Mouse (Mus musculus) erythroid progenitor cell, adult 5-6 weeks (primary cell): ENCODE results near the gene Scarf1. TPM values are rescaled to one million over a fixed set of nuclear protein-coding genes. Genes with fewer than 3 reads are reported as not detected.
A peak's percentile ranks its signal among the peaks of the same experiment; 100 is the strongest.

ENCODE experiments used
- ATAC-seq: replicated peaks from 2 replicates; pipeline ENCODE4 v1.8.0; 2016; ENCODE audit warnings: moderate number of reproducible peaks, mild to moderate bottlenecking, moderate TSS enrichment, inconsistent platforms; ENCODE audit not compliant: poor library complexity, low FRiP score, severe bottlenecking
- total RNA-seq, 2 experiments: library from RNA; stranded (forward) in 1 of 2; stranded (reverse) in 1 of 2; fragments of 150-400 nt in 1 of 2; fragments of 186-747, 209-891 nt in 1 of 2; gene quantifications; 2 replicates each; pipeline versions ENCODE4 v1.2.3 to v1.2.4; 2015 to 2017; ENCODE audit warnings: low replicate concordance in 2 of 2

Scarf1 gene
- total RNA-seq, 2 experiments from 2014 or later: 0.15 TPM; not detected in 1

DNA sequence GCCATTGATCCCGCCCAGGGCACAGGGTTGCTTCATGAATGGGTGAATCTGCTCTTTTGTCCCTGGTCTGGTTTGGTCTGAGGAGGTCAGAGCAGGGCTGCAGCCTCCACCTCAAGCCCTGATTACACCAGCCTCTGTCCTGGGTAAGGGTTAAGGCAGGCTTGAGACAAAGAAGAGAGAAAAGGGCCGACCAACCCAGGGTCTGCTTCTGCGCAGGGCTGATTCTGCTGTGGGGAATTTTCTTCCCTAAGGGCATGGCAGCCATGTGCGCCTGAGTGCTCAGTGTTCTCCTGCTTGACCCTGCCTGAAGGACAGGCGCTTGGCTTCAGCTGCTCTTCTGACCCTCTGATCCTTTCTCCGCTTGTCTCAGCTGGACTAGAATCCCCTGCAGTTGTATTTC, 43.8 kb downstream of the Scarf1 start:
- ATAC-seq: no peak

DNA sequence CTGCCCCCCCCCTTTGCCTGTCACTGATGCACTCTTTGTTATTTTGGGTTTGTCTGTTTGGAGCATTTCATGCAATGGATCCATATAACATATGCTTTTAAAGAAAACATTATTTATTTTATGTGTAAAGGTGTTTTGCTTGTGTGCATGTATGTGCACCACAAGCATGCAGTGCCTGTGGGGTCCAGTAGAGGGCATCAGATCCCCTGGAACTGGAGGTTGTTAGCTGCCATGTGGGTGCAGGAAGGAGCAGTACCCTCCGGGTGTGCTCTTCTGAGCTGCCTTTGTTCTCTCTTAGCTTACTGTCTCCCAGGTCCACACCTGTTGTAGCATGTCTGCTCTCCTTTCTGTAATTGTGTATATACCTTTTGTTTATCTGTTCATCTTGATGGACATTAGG, 44.8 kb downstream of the Scarf1 start:
- no peak for ATAC-seq

DNA sequence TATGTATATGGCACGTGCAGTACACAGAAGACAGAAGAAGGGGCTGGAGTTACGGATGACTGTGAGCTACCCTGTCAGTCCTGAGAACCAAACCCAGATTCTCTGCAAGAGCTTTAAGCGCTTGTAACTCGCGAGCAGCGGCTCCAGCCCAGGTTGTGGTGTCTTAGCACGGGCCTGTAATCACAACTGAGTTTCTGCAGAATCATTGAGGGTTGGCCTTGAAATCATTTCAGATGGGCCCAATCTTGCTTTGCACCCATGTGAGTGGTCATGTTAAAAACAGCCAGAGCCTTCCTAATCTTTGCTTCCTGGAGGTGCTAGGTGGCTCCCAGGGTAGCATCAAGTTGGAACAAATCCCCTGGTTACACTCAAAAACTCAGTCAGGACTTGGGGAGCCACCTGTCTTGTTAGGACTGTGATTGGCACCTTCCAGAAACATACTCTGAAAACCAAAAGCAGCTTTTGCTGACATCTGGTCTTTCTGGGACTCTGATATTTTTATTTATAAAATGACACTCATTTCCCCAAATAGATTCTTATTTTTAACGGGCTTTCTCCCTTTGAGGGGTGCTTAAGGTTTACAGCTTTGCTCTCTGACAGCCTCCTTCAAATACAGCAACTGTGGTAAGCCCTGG, 46.6 kb downstream of the Scarf1 start:
- no peak for ATAC-seq

DNA sequence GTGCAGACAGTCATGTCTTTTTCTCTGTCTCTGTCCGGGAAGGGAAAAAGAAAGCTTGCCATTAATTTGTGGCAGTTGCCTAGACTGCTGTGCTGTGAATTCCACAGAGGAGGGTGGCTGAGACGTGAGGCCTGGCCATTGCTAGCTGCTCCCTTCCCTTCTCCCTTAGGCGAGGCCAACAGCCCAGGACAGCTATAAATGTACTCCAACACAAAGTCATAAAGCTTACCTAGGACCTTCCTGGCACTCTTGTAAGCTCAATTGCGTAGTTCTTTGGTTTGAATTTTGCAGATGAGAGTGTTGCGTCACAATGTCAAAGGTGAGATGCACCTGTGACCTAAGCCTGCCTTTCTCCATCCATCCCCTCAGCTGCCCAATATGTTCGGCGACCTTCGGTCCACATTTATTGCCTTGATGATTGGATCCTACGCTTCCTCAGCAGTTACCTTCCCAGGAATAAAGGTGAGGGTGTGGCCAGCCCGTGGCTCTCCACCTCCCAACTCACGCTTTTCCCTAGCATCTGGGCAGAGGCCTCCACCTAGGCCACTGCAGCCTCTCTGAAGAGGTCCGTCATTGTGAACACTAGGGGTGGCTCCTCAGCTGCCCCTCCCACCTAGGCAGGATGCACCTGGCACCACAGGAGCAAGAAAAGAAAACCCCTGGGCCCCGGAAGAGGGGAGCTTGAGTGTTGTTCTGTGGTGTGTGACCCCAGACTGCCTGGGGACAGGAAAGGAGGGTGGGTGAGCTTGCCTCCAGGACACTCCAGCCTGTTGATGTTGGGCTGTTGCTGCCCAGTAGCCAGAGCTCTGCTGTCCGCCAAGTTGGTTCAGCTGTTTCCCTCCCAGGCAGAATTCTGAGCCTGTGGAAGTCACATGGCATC, 47.4 kb downstream of the Scarf1 start:
- no peak for ATAC-seq

DNA sequence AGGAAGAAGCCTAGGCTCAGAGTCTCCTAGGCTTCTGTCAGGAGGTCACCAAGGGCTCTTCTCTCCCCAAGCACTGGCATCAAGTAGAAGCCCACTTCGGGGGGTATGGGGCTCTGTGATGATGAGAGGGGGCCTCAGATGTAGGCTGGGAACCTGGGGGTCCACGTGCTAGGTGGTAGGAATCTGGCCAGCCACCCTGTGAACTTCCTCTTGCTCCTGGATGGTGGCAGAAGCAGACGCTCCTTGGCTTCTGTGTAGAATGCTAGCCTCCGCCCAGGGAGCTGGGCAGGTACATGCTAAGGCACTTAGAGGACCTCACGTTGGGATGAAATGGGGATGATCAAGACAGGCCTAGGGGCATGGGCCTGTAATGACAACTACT, 48.1 kb downstream of the Scarf1 start:
- ATAC-seq: no peak

DNA sequence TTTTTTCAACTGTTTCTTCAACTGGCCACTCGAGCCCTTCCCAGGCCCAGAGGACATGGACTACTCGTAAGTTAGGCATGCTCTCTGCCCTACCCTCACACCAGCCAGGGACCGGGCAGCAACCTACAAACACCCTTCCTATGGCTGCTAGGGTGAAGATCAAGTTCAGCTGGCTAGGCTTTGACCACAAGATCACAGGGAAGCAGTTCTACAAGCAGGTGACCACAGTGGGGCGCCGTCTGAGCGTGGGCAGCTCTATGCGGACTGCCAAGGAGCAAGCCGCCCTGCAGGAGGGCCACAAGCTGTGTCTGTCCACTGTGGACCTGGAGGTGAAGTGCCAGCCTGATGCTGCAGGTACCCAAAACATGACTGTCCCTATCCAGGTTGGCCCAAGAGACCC, 49.5 kb downstream of the Scarf1 start:
- no peak for ATAC-seq

DNA sequence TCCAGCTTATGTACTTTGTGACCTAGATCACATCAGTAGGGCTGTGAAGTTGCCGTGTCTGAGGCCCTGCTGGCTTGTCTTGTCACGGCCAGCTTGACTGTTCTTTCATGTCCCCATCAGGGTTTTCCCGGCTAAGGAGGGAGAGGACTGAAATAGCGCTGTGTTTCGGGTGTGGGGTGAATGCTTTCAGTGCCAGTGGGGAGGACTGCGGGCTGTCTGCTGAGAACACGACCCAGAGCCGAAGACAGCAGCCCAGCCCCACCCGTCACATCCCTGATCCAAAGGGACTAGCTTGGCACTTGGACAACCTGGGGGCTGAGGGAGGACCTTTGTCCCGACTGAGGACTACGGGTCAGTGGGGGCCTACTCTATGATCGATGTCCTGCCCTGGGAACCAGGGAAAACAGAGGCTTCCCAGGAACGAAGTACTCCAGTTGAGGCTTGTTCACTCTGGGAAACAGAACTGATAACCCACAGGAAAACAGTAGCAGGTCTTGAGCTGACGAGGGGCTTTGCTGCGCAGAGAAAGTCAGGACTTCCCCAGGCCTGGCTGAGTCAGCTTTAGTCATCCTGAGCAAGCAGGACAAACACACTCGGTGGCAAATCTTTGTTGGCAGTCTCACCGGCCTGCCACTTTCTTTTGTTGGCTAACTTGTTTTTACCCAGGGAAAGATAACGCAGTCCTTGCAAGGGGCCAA, 50.7 kb downstream of the Scarf1 start:
- ATAC-seq: no peak

DNA sequence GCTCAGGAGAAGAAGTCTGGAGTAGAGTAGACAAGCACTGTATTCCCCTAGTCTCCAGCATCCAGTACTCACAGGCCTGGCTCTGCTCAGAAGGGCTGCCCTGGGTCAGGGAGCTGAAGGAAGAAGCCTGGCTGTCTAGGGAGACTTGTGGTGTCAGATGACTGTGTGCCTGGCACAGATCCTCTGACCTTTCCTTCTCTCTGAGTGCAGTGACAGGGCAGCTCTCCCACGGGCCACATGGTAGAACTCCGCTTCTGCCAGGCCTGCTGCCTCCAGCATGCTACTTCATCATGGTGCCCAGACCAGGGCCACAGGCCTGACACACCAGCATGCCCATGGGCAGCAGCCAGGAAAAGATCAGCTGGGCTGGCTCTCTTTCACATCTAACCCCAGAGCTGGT, 52.5 kb downstream of the Scarf1 start:
- no peak for ATAC-seq

DNA sequence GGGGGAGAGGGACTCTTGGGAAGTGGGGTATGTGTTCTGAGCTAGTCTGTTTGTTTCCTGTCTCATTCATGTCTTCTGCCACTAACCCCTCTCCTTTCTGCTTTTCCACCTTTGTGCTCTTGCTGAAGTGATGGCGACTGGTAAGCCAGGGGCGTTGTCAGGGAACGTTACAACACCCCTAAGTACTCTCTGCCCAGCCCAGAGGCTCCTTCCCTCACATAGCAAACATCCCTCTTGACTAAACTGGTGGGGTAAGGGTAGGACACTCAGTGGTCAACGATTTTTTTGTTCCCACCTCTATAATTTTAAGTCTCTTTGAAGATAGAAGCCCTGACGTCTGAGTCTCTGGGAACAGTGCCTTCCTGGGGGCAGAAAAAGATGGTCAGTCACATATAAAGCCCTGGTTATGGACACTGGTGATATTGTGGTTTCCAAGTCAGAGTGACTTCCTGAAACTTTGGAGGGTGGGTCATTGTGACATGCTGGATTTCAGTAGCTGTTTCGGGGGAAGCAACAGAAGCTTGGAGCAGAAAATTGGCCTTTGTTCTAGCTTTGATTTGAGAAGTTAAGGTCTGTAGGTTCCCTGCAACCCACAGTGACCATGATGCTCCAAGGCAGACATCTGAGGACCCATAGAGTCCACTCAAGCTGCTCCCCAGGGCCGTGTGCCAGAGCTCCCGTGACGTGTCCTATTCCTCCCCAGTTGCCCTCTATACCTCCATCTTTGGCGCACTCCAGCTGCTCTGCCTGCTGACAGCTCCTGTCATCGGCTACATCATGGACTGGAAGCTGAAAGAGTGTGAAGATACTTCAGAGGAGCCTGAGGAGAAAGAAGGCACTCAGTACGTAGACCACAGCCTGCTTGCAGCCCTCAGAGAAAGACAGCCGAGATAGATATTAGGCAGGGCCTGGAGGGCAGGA, 53.2 kb downstream of the Scarf1 start:
- no peak for ATAC-seq

DNA sequence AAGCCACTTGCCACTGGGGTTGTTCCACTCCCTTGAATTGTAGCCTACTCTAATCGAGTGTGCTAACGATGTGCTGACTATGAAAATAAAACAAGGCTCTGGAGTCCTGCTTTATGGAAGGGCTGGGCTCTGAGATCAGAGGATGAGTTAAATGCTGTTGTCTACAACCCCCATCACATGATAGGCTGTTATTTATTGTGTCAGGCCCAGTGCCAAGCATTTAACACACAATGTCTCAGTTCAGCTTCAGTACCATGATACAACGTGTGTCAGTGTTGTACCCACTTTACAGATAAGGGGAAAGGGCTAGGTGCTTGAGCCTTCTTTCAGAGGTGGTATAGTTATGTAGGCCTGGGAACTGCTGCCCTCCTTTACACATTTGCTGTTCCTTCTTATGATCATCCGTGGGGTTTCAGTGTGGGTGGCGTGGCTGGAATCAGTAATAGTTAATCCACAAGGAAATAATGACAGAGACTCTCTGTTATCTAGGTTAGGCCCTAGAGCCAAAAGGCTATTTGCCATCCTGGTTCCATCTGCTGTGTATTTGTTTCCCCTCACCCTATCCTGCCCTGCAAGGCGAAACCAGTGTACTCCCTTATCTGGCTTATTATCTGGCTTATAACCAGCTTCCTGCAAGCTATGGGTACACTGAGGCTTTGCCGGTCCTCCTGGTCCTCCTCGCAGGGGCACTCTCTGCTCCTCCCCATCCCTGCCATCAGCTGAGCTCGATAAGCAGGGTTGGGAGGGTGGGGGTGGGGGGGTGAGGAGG, 54.2 kb downstream of the Scarf1 start:
- ATAC-seq: no peak

DNA sequence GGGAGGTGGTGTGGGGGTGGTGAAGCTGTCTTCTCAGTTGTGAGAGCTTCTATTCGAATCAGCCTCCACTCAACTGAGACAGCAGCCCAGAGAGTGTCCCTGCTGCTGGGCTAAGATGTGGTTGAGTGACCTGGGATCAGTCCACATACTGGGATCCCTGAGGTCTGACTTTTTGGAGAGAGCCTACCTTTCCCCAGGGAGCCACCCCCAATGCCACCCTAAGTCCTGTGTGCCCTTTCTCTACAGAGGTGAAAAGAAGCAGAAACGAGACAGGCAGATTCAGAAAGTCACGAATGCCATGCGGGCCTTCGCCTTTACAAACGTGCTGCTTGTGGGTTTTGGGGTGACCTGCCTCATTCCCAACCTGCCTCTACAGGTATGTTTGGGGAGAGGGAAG, 54.8 kb downstream of the Scarf1 start:
- ATAC-seq: no peak

DNA sequence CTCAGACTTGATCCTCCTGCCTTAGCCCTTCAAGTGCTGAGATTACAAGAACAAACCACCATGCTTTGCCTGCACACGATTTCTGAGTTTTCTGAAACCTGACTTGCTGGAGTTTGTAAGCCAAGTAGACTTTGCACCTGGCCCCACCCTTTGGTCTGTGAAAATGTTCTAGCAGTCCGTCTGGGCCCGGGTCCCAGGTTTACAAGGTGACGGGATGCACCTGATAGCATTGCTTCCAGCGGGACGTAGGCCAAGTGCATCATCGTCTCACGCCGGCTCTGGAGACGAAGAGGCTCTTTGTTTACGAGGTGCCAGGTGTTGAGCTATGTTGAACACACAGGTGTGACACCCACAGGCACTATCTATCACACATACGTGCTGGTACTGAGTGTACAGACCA, 55.6 kb downstream of the Scarf1 start:
- no peak for ATAC-seq

DNA sequence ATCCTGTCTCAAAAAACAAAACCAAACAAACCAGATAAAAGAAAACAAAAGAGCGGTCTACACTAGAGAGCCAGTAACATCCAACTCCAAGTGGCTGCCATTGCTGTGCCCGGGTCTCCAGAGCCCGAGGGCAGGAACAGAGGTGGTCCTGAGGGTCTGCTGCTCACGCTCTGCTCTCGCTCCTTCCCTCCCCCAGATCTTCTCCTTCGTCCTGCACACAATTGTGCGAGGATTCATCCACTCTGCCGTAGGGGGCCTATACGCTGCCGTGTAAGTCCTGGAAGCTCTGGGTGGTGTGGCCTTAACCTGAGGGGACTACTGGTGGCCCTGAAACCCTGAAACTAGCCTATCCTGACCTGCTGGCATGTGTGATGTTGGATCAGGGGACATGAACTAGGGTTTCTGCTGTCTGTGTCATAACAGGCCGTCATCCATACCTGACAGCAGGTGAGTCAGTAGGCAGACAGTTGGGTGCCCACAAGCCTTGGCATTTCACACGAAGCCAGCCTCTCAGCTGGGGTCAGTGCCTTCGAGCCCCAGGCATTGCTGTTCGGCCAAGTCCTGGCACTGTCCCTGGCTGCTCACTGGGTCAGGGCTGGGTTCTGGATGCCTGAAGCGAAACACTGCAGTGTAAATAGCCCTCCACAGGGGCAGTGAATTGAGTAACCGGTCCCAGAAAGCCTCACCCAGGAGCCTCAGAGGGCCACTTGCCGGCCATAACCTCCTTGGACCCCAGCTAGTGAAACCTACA, 57.2 kb downstream of the Scarf1 start:
- ATAC-seq: no peak

DNA sequence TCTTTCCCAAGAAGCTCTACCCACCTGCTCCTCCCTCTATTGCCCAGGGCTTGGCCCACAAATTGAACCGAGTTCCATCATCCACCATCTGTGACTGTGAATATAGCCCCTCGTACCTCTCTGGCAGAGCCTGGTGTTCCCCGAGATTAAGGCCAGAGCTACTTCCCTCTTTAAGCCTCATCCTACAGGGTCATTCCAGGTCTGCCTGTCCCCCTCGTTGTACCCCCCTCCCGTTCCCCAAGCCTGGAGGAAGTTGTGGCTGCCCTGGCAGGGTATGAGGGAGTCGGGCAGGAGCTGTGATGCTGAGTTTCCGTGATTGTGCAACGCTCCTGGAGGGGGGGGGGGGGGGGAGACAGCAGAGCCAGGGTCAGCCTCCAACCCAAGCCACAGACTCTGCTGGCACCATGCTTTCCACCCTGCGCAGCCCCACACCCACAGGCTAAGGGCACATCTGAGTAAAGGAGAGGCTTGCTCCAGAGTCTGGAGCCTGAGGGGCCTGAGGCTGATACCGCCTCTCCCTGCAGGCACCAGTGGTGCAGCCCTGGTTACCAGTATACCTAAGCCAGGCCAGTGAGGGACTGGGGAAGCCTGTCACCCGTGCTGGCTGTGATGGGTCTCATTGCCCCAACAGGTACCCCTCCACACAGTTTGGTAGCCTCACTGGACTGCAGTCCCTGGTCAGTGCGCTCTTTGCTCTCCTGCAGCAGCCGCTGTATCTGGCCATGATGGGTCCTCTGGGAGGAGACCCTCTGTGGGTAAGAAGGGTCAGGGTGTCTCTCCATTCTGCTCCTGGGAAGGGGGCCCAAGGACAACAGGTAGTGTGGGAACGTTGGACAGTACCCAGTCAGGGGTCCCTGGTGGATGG, 58.0 kb downstream of the Scarf1 start:
- no peak for ATAC-seq

DNA sequence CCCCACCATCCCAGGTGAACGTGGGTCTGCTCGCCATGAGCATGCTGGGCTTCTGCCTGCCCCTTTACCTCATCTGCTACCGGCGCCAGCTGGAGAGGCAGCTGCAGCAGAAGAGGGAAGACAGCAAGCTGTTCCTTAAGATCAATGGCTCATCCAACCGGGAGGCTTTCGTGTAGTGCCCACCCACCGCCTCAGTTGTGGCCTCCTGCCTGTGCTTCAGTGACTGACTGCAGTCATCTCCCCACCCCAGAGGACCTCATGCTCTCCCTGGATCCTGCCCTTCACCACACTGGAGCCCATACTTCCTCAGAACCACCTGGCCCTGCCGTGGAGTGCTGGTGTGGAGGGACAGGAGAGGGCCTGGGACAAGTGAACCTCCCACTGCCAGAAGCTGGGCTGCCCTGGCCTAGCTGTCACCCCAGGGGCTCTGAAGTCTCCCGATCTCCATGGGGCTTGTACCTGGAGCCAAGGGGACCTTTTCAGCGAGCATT, 59.0 kb downstream of the Scarf1 start:
- no peak for ATAC-seq

DNA sequence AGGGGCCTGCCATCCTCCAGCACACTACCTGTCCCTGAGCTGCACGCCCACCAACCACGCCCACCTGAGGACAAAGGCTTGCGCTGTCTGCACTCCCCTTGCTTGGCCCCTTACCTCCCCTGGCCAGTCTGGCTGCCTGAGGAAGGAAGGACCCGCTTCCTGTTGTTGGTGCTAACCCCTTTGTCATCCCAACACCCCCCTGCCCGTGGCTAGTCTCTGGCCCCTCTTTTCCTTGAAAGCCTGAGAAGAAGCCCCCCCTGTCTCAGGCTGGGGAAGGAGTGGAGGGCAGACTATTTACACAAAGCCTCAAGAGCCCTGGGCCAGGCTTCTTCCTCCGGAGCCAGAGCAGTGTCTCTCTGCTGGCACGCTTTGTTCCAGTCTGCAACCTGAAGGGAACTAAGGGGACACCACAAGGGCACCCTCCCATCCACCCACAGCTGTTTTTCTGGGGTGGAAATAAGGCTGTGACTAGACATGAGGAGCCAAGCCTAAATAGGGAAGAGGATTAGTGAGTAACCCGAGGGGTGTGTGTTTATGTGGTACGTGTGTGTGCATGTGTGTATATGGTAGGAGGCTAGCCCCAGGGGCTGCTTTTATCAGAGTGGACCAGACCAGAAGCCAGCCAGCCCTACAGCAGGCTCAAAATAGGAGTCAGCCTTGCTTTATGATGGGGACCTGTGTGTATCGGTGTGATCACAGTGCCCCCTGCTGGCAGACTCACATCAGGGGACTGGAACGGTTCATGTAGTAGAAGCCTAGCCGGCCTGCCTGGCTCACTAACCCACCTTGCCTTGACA, 59.7 kb downstream of the Scarf1 start:
- ATAC-seq: peak; percentile 79
